Mouse (Mus musculus) kidney, adult 2 months (tissue): ENCODE data around the gene Vps51.

Experiments
- CTCF ChIP-seq: fragments of 200-500 bp; conservative IDR thresholded peaks from 2 replicates; pipeline ENCODE4 v1.5.1; 2011; ENCODE audit warnings: low read depth, mild to moderate bottlenecking, control low read depth, low read length, moderate library complexity, mixed read lengths; ENCODE audit not compliant: insufficient read depth, insufficient read length
- POLR2A ChIP-seq: fragments of 200-500 bp; IDR thresholded peaks from one replicate; pipeline ENCODE4 v1.6.1; 2011; ENCODE audit warnings: low read depth, low read length, control low read depth

DNA sequence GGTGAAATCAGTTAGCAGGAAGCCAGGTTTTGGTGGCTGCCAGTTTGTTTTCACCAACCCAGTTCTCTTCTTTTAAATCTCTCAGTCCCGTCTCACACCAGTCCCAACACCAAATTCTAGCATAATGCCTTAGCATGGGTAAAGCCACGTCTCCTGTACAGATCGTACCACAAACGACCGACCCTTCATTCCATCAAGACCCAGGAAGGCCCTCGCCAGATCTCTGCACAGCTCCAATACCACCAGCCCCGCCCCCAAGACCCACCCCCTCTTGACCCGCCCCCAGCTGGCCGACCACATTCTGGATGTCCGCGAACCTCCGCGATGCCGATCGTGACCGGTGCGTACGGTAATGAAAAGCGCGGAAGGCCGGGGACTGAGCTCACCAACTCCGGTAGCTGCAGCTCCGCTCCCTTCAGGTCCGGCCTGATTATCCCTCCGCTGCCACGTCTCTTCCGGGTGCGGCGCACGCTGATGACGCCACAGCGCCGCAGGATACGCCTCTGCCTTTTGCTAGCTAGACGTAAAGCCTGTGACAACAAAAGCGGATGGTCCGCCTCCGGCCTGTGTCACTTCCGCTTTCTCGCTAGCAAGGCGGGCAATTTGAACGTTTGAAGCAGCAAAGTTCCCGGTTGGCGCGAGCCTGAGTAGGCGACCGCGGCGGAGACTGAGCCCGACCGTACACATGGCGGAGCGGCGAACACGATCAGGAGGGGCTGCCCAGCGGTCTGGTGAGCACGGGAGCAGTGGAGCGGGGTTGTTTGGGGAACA lies 7.6 kb upstream of the Vps51 start, which contains the start of the genes Zfpl1 and Cdca5:
- TF ChIP-seq CTCF (no peak), POLR2A (peak; percentile 58)
